Mouse (Mus musculus): ENCODE measurements around the gene BC048671.

The BC048671 gene

GRCm38 (mm10) chr6:90300919-90301318 lies at the start of gene BC048671:
Gene BC048671 (plus strand): TSS chr6:90301219.
- no peak for DNase-seq (ENCODE audit: low read depth, low spot score)

GRCm38 (mm10) chr6:90288265-90288664 lies 12.8 kb upstream of the BC048671 start:
- no peak for DNase-seq (ENCODE audit: low read depth, low spot score)

GRCm38 (mm10) chr6:90306315-90306975 lies 5.4 kb downstream of the BC048671 start:
- no peak for DNase-seq (ENCODE audit: low read depth, low spot score)

GRCm38 (mm10) chr6:90308839-90309778 lies 8.1 kb downstream of the BC048671 start:
- no peak for DNase-seq (ENCODE audit: low read depth, low spot score)

GRCm38 (mm10) chr6:90315961-90316360 lies 14.9 kb downstream of the BC048671 start:
- no peak for DNase-seq (ENCODE audit: low read depth, low spot score)

- no peak for DNase-seq (ENCODE audit: low read depth, low spot score)
Measured at GRCm38 (mm10) chr6:90317510-90318258, 16.7 kb downstream of the BC048671 start.

GRCm38 (mm10) chr6:90319019-90319418 lies 18.0 kb downstream of the BC048671 start:
- no peak for DNase-seq (ENCODE audit: low read depth, low spot score)

GRCm38 (mm10) chr6:90319475-90320191 lies 18.6 kb downstream of the BC048671 start:
- no peak for DNase-seq (ENCODE audit: low read depth, low spot score)

GRCm38 (mm10) chr6:90320429-90320828 lies 19.4 kb downstream of the BC048671 start:
- DNase-seq (ENCODE audit: low read depth, low spot score): no peak

- no peak for DNase-seq (ENCODE audit: low read depth, low spot score)
Measured at GRCm38 (mm10) chr6:90321811-90322210, 20.8 kb downstream of the BC048671 start.

- no peak for DNase-seq (ENCODE audit: low read depth, low spot score)
Measured at GRCm38 (mm10) chr6:90324026-90324425, 23.0 kb downstream of the BC048671 start.

GRCm38 (mm10) chr6:90324463-90324862 lies 23.4 kb downstream of the BC048671 start:
- no peak for DNase-seq (ENCODE audit: low read depth, low spot score)

- no peak for DNase-seq (ENCODE audit: low read depth, low spot score)
Measured at GRCm38 (mm10) chr6:90324991-90325390, 24.0 kb downstream of the BC048671 start, which contains the start of gene Chst13. Gene Chst13 (minus strand): TSS chr6:90325185.

GRCm38 (mm10) chr6:90327670-90328069 lies 26.7 kb downstream of the BC048671 start:
- DNase-seq (ENCODE audit: low read depth, low spot score): no peak

GRCm38 (mm10) chr6:90329953-90330352 lies 28.9 kb downstream of the BC048671 start:
- DNase-seq (ENCODE audit: low read depth, low spot score): peak; percentile 40

GRCm38 (mm10) chr6:90332561-90333425 lies 31.8 kb downstream of the BC048671 start, which contains the start of gene Uroc1:
Gene Uroc1 (plus strand): TSS chr6:90333284.
- no peak for DNase-seq (ENCODE audit: low read depth, low spot score)

GRCm38 (mm10) chr6:90334244-90334643 lies 33.2 kb downstream of the BC048671 start:
- DNase-seq (ENCODE audit: low read depth, low spot score): no peak

- DNase-seq (ENCODE audit: low read depth, low spot score): no peak
Measured at GRCm38 (mm10) chr6:90342343-90342742, 41.3 kb downstream of the BC048671 start.

- DNase-seq (ENCODE audit: low read depth, low spot score): no peak
Measured at GRCm38 (mm10) chr6:90347183-90347582, 46.2 kb downstream of the BC048671 start.

- no peak for DNase-seq (ENCODE audit: low read depth, low spot score)
Measured at GRCm38 (mm10) chr6:90348500-90348899, 47.5 kb downstream of the BC048671 start.
